Mouse (Mus musculus) neutrophil, adult 59 days (primary cell): ENCODE measurements around the gene Rpf2. TPM values are rescaled to one million over a fixed set of nuclear protein-coding genes. Genes with fewer than 3 reads are reported as not detected.

Experiments used
- total RNA-seq, 2 experiments: library from RNA; stranded (reverse); gene quantifications; 1 replicate in 1 of 2; 2 replicates in 1 of 2; pipeline ENCODE4 v1.2.4; 2023

Rpf2 gene
- 1 to 10 TPM; 7.8 to 8.2 TPM for total RNA-seq

GRCm38 (mm10) chr10:40246374-40247165 is at the start of gene Rpf2:
Rpf2 (minus strand) TSS chr10:40247036.

GRCm38 (mm10) chr10:40257414-40258255 is 10.8 kb upstream of the Rpf2 start, which contains the start of gene Gtf3c6:
Gtf3c6 (minus strand) TSS chr10:40258108.

Other genes with a start within 250 kb of the Rpf2 start
- not detected for gene Mfsd4b1, start 221.8 kb downstream of the Rpf2 start, total RNA-seq
- gene Slc16a10, start 104.8 kb downstream of the Rpf2 start, total RNA-seq: 10 to 100 TPM; 22.2 to 29.1 TPM
- gene Gtf3c6, start 11.1 kb upstream of the Rpf2 start, total RNA-seq: 10 to 100 TPM in 1 of 2 experiments, 1 to 10 TPM in 1; 7.8 to 10.7 TPM
- gene Amd1, start 55.1 kb upstream of the Rpf2 start, total RNA-seq: 10 to 100 TPM; 26.6 to 27.9 TPM
- gene Cdk19, start 92.5 kb upstream of the Rpf2 start, total RNA-seq: 10 to 100 TPM; 35.6 to 43.0 TPM